Mouse (Mus musculus) heart, postnatal 0 days (tissue): ENCODE measurements at regions not wholly inside any gene's neighbourhood (a gene's known extent, or its start where the extent isn't known, plus 50 kb on each side); places are given as distances from the start of the nearest gene placed in this dataset.

Experiments used
- CTCF ChIP-seq: IDR thresholded peaks from 2 replicates; pipeline ENCODE4 v1.5.1; 2016; ENCODE audit warnings: antibody characterized with exemption, control low read depth, low read depth
- EP300 ChIP-seq: IDR thresholded peaks from 2 replicates; pipeline ENCODE4 v1.6.1; 2016; ENCODE audit warnings: antibody characterized with exemption, low read depth

- TF ChIP-seq EP300 (no peak), CTCF (no peak)
Measured at GRCm38 (mm10) chr7:68571315-68571714, 177.7 kb downstream of the Arrdc4 start.
